Mouse (Mus musculus) stomach, postnatal 0 days (tissue): Measurements from ENCODE around the gene Apbb2.

Experiments used
- CTCF ChIP-seq: IDR thresholded peaks from 2 replicates; pipeline ENCODE4 v1.5.1; 2016; ENCODE audit warnings: antibody characterized with exemption, low read depth, mild to moderate bottlenecking, moderate library complexity
- EP300 ChIP-seq: optimal IDR thresholded peaks from 2 replicates; pipeline ENCODE3; 2016; ENCODE audit warnings: antibody characterized with exemption

DNA sequence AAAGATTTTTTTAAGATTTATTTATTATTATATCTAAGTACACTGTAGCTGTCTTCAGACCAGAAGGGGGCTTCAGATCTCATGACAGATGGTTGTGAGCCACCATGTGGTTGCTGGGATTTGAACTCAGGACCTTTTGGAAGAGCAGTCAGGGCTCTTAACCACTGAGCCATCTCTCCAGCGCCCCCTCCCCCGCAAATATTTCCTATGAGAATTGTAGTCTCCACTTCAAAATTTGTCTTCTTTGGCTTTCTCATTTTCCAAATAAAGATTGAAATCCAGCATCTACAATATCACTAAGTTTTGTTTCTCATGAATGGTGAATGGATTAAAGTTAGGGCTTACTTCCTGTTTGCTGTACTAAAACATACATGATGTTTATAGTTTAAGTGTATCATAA is 356.1 kb downstream of the Apbb2 start:
- TF ChIP-seq CTCF (no peak), EP300 (no peak)
